Mouse (Mus musculus) ES-CJ7 (cell line): Measurements from ENCODE around the gene Syne1.
A peak's percentile ranks its signal among the peaks of the same experiment; 100 is the strongest.

Experiments used
- DNase-seq: peaks from one replicate; pipeline ENCODE4 v3.0.0; 2011; ENCODE audit warnings: low read depth, low spot score

The Syne1 gene

GRCm38 (mm10) chr10:5551382-5551781 is at the start of gene Syne1:
TSS of gene Syne1 (minus strand) at chr10:5551482.
- no peak for DNase-seq

- DNase-seq = peak; percentile 56
These were observed 48.8 kb upstream of the Syne1 start for GRCm38 (mm10) chr10:5600123-5600522.

- DNase-seq = no peak
These were observed 45.3 kb upstream of the Syne1 start for GRCm38 (mm10) chr10:5596559-5596958.

GRCm38 (mm10) chr10:5594457-5594856 is 43.2 kb upstream of the Syne1 start:
- DNase-seq = no peak

GRCm38 (mm10) chr10:5593464-5593863 is 42.2 kb upstream of the Syne1 start, which contains the start of gene Myct1:
TSS of gene Myct1 (plus strand) at chr10:5593775.
- DNase-seq = no peak

- DNase-seq = no peak
These were observed 40.7 kb upstream of the Syne1 start for GRCm38 (mm10) chr10:5591996-5592395.

GRCm38 (mm10) chr10:5591061-5591460 is 39.8 kb upstream of the Syne1 start:
- DNase-seq = no peak

- peak; percentile 42 for DNase-seq
These were observed 22.0 kb upstream of the Syne1 start for GRCm38 (mm10) chr10:5573328-5573727.

- no peak for DNase-seq
These were observed 20.1 kb upstream of the Syne1 start for GRCm38 (mm10) chr10:5571332-5571731.

- no peak for DNase-seq
These were observed 18.8 kb upstream of the Syne1 start for GRCm38 (mm10) chr10:5570059-5570458.

- no peak for DNase-seq
These were observed 17.7 kb upstream of the Syne1 start for GRCm38 (mm10) chr10:5568991-5569390.

- DNase-seq = peak; percentile 26
These were observed 10.4 kb upstream of the Syne1 start for GRCm38 (mm10) chr10:5561706-5562105.

- DNase-seq = peak; percentile 76
These were observed 9.2 kb upstream of the Syne1 start for GRCm38 (mm10) chr10:5560526-5560925.

GRCm38 (mm10) chr10:5558808-5559207 is 7.5 kb upstream of the Syne1 start:
- no peak for DNase-seq

GRCm38 (mm10) chr10:5554941-5555340 is 3.7 kb upstream of the Syne1 start:
- DNase-seq = peak; percentile 55

GRCm38 (mm10) chr10:5550168-5551021 is 887 bp downstream of the Syne1 start:
- peak; percentile 84 for DNase-seq

GRCm38 (mm10) chr10:5549871-5550167 is 1.5 kb downstream of the Syne1 start:
- peak; percentile 31 for DNase-seq

- no peak for DNase-seq
These were observed 2.6 kb downstream of the Syne1 start for GRCm38 (mm10) chr10:5548651-5549050.

GRCm38 (mm10) chr10:5547769-5548168 is 3.5 kb downstream of the Syne1 start:
- DNase-seq = no peak

- DNase-seq = no peak
These were observed 4.9 kb downstream of the Syne1 start for GRCm38 (mm10) chr10:5546428-5546827.

- DNase-seq = no peak
These were observed 23.0 kb downstream of the Syne1 start for GRCm38 (mm10) chr10:5528284-5528683.

- no peak for DNase-seq
These were observed 23.6 kb downstream of the Syne1 start for GRCm38 (mm10) chr10:5527634-5528033.

GRCm38 (mm10) chr10:5522904-5523303 is 28.4 kb downstream of the Syne1 start:
- DNase-seq = no peak

- no peak for DNase-seq
These were observed 29.0 kb downstream of the Syne1 start for GRCm38 (mm10) chr10:5522276-5522675.
